Mouse (Mus musculus) urinary bladder, postnatal 4 days (tissue): Measurements from ENCODE around the gene Stx18.

Experiments used
- DNase-seq, 2 experiments: peaks; one replicate each; pipeline ENCODE4 v3.0.0; 2021 to 2022; ENCODE audit warnings: low spot score in 2 of 2

Gene Stx18

DNA sequence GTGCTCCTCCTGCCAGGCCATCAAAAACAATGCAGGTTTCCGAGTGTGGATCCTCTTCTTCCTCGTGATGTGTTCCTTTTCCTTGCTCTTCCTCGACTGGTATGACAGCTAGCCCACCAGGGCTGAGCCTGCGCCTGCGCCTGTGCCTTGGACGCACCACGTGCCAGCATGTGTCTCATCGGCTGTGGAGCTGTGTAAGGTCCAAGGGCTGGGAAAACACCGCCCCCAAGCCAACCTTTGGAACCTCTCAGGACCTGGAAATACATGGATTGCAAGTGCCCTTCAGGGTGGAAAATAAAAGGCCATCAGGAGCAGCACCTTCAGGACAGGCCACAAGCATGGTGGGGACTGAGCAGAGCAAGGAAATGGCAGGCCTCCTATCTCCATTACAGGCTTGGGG is 97.7 kb downstream of the Stx18 start:
- DNase-seq: no peak

GRCm38 (mm10) chr5:38137163-38137562 is 98.6 kb downstream of the Stx18 start:
- no peak for DNase-seq

DNA sequence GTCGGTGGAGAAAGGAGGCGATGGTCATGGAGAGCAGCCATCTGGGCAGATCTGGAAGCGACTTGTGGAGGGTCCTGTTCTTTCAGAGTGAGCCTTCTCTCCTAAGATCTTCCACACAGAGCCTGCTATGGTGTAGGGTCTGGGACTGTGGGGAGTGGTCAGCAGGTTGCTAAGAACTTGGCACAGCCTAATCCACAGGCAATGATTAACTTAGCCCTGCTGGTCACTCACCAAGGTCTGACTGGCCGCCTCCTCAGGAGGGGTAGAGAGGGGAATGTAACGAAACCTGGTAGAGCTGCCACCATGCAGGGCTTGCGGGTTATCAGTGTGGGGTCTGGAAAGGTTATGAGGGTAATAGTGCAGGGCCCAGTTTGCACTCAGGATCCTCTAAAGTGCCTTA is 102.4 kb downstream of the Stx18 start:
- no peak for DNase-seq

GRCm38 (mm10) chr5:38146524-38146923 is 108.0 kb downstream of the Stx18 start:
- no peak for DNase-seq

DNA sequence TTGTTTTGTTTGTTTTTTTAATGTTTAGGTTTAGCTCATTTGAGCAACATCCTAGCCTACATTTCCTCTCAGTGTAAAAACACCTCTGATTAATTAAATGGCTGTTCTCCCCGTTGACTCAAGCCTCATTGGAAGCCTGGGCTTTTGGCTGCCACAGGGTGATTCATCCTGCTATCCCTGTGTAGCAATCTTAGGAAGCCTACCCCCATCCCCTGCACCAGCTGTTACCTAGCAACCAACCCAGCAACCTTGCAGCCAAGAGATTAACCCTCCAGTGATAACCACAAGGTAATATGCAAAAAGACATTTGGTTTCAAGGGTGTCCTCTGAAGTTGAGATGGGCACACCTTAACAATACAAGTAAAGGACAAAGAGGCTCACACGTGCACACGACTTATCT is 112.7 kb downstream of the Stx18 start:
- no peak for DNase-seq

DNA sequence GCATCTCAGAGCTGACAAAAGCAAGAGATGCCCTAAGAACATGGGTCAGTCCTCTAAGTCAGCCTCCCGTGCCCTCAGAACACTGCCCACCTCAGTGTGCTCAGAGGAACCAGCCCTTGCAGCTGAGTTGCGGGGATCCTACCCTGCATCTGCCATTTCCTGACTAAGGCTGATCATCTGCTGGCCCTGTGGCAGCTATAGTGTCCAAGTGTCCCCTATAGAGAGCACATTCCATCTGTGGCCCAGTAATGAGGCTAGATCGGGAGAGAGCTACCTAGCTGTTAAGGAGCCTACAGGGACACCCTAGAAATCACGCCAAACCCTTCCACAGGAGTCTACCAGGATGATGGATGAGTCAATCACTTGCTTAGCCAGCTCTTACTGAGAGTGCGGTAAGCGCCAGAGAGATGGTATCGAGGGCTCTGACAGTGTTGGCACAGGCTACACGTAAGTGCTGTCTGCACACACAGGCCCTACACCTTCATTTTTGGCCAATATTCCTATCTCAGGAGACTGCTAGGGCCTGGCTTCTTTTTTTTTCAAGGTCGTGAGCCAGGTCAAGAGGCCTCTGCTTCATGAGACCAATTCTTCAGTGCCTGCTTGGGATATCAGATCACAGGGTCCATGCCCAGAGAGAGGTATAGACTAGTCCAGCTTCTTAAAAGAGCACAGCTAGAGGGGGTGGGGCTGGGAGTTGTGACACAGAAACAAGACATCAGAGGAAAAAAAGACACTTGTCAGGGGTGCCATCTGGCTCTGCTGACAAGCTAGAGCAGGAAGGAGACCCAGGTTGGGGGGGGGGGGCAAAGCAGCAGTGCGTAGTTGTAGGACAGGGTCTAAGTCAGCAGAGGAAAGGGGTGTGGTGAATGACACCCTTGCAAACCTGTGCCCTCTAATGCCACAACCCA is 113.9 kb downstream of the Stx18 start:
- no peak for DNase-seq

GRCm38 (mm10) chr5:38153636-38154035 is 115.1 kb downstream of the Stx18 start:
- DNase-seq: no peak

DNA sequence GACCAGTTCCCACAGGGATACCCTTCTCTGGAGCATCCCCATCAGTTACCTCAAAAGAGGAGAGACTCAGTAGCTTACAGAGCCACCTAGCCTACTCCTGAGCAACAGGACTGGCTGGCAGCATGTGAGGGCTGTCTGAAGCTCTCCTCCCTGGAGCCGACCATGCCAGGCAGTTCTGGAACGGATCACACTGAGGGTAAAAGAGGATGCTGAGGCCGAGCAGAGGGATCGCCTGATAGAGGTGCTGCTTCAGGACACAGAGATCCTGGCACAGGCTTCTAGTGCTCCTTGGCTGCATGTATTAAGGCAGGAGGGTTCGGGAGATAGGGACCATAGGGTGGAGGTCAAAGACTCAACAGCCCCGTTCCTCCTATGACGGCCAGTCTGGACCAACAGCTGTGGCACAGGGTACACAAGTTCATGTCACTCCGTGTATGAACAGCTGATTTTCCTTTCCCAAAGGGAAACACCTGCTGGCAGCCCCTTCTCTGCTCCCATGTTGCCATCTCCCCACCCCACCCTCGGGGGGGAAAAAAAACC is 119.0 kb downstream of the Stx18 start:
- DNase-seq: no peak

- no peak for DNase-seq
These were observed 120.0 kb downstream of the Stx18 start for GRCm38 (mm10) chr5:38158501-38158946.

DNA sequence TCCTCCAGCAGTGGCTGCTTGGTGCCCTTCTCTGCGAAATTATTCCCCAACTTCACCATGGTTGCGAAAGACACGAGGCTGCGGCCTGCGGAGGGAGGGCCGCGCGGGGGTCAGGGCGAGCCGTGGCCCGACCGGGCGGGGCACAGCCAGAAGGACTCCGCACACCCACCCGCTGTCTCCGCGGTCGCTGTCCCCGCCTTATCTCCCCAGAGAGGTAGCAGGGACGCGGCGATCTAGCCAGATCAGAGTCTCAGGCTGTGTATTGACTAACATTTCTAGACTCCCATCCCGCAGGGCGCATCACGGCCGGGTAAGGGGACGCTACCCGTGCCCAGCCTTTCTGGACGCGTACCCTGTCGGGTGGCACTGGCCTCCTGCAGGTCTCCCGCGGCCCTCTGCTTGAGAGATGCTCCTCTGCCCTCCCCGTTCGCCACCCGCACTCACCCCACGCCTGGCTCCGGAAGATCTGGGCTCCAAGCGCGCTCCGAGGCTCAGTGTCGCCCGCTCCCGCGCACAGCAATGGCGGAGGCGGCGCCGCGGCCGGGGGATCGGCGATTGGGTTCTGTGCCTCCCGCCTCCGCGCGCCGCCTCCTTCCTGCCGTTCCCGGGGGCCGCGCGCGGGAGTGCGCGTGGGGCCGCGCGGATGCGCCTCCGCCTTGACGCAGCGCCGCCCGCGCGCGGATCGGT is 120.5 kb downstream of the Stx18 start:
- DNase-seq: peak; percentile 35 to 66

- no peak for DNase-seq
These were observed 121.3 kb downstream of the Stx18 start, which contains the start of gene Nsg1 for GRCm38 (mm10) chr5:38159634-38160413. Gene Nsg1 (minus strand): TSS chr5:38159907.

- DNase-seq: no peak
These were observed 130.0 kb downstream of the Stx18 start for GRCm38 (mm10) chr5:38168497-38168896.

DNA sequence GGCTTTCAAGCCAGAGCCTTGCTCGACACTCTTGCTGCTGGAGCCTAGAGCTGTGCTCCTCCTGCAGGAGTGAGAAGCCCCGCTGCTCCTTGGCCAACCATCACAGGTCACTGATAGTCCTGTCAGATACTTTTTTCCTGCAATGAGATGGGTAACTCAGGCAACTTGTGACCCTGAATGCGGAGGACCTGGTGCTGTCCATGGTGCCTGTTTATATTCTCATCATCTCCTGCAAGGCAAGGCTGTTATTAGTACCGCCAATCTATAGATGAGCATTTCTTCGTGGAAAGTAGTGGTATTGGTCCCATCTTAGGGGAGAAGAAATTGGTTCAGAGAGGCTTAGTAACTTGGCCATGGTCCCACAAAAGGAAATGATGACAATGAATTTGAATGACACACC is 135.2 kb downstream of the Stx18 start:
- no peak for DNase-seq

GRCm38 (mm10) chr5:38174256-38174912 is 135.8 kb downstream of the Stx18 start:
- DNase-seq: no peak

GRCm38 (mm10) chr5:38184688-38185285 is 146.2 kb downstream of the Stx18 start:
- DNase-seq: no peak

GRCm38 (mm10) chr5:38187006-38187405 is 148.5 kb downstream of the Stx18 start:
- DNase-seq: no peak
